Mouse (Mus musculus) central nervous system, embryonic 14 days (tissue): ENCODE measurements around the gene Ift46. TPM values are rescaled to one million over a fixed set of nuclear protein-coding genes. Genes with fewer than 3 reads are reported as not detected.

Experiments
- polyA plus RNA-seq: library from polyadenylated mRNA; depleted of rRNA; stranded (reverse); fragments of >200 nt; gene quantifications from 2 replicates; pipeline ENCODE4 v1.2.3, GENCODE M21; 2012; rRNA removed

The Ift46 gene
- 142 and 154 TPM in 2 replicates for polyA plus RNA-seq

GRCm38 (mm10) chr9:44767101-44768028, at the start of gene Ift46, which contains the start of gene Arcn1:
Gene Ift46 (plus strand): TSS chr9:44767908.
Gene Arcn1 (minus strand): TSS chr9:44767845.

GRCm38 (mm10) chr9:44734524-44735494, 32.9 kb upstream of the Ift46 start, which contains the start of gene Phldb1:
Gene Phldb1 (minus strand): TSS chr9:44735198.

GRCm38 (mm10) chr9:44799102-44799957, 31.6 kb downstream of the Ift46 start, which contains the start of gene Tmem25:
Gene Tmem25 (minus strand): TSS chr9:44799307.

GRCm38 (mm10) chr9:44802808-44803450, 35.2 kb downstream of the Ift46 start, which contains the start of gene Ttc36:
Gene Ttc36 (minus strand): TSS chr9:44803072.

Other genes with a start within 250 kb of the Ift46 start
- 0.04 TPM in 2 replicates for gene Cxcr5, start 206.0 kb upstream of the Ift46 start, polyA plus RNA-seq
- 49.3 and 55.0 TPM in 2 replicates for gene Ddx6, start 163.0 kb upstream of the Ift46 start, polyA plus RNA-seq
- gene Treh, start 94.7 kb upstream of the Ift46 start, polyA plus RNA-seq = not detected in 2 replicates
- 140 and 145 TPM in 2 replicates for gene Phldb1, start 32.7 kb upstream of the Ift46 start, polyA plus RNA-seq
- gene Arcn1, start 63 bp upstream of the Ift46 start, polyA plus RNA-seq = 76.7 and 85.0 TPM in 2 replicates
- 20.3 and 22.4 TPM in 2 replicates for gene Tmem25, start 31.4 kb downstream of the Ift46 start, polyA plus RNA-seq
- gene Ttc36, start 35.2 kb downstream of the Ift46 start, polyA plus RNA-seq = 0.71 and 1.3 TPM in 2 replicates
- 27.3 and 27.4 TPM in 2 replicates for gene Kmt2a, start 113.4 kb downstream of the Ift46 start, polyA plus RNA-seq
- gene Atp5l, start 152.8 kb downstream of the Ift46 start, polyA plus RNA-seq = 681 and 765 TPM in 2 replicates
- gene Ube4a, start 197.7 kb downstream of the Ift46 start, polyA plus RNA-seq = 27.6 and 29.7 TPM in 2 replicates
- gene Cd3g, start 212.5 kb downstream of the Ift46 start, polyA plus RNA-seq = not detected in 2 replicates
- not detected in 2 replicates for gene Cd3d, start 213.9 kb downstream of the Ift46 start, polyA plus RNA-seq
- gene Cd3e, start 241.7 kb downstream of the Ift46 start, polyA plus RNA-seq = not detected in 2 replicates